Mouse (Mus musculus) brown adipose tissue, adult 24 weeks (tissue): Measurements from ENCODE around the gene Syn3. TPM values are rescaled to one million over a fixed set of nuclear protein-coding genes. Genes with fewer than 3 reads are reported as not detected.

Experiments used
- H3K27ac ChIP-seq: fragments of 200-500 bp; replicated peaks from 2 replicates; pipeline ENCODE4 v1.5.1; 2012; ENCODE audit warnings: low read depth, mild to moderate bottlenecking, low read length
- H3K4me1 ChIP-seq: fragments of 200-500 bp; 2 replicates; pipeline ENCODE4 v1.6.1; 2012; ENCODE audit warnings: low read length, mixed read lengths; ENCODE audit not compliant: control insufficient read depth, insufficient read depth, insufficient read length
- H3K4me3 ChIP-seq: fragments of 200-500 bp; 2 replicates; pipeline ENCODE4 v1.5.1; 2012; ENCODE audit warnings: low read depth, mild to moderate bottlenecking, low read length, moderate library complexity; ENCODE audit not compliant: insufficient read depth
- polyA plus RNA-seq: library from polyadenylated mRNA; stranded (reverse); fragments of >200 nt; gene quantifications from 2 replicates; pipeline ENCODE4 v1.2.4, GENCODE M21; 2012; ENCODE audit not compliant: missing spikeins, insufficient read depth, insufficient read length

Gene Syn3
- polyA plus RNA-seq, 1 experiment: 0.79 TPM

- Histone ChIP-seq H3K4me3 (no peak overlapping the region), H3K27ac (peak overlapping the region; percentile 21), H3K4me1 (peaks cover 78% of the 10 kb centered on the region)
These were observed 164.1 kb downstream of the Syn3 start for GRCm38 (mm10) chr10:86334581-86334980.

DNA sequence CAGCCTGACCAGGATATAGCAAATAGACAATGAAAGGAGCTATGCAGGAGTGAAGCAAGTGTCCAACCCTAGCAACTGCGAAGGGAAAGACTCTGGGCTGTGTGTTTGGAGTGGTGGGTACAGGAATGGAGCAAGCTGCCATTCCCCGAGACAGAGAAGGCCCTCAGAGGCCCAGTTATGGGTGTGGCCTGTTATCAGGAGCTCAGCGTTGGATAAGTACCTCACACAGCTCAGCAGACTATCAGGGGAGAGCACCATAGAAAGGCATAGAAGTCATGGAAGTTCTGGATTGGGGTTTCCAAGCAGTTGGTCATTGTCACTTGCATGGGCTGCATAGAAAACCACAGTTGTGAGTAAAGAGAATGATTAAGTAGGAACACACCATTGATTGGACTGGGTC is 165.8 kb downstream of the Syn3 start:
- Histone ChIP-seq H3K27ac (peak overlapping the region; percentile 10; the same call in 1 of the 2 replicates), H3K4me3 (no peak overlapping the region), H3K4me1 (peaks cover 74% of the 10 kb centered on the region)

- peaks cover 70% of the 10 kb centered on the region for H3K4me1 ChIP-seq
- H3K27ac ChIP-seq: peak overlapping the region; percentile 81
- H3K4me3 ChIP-seq: no peak overlapping the region
These were observed 166.9 kb downstream of the Syn3 start for GRCm38 (mm10) chr10:86331681-86332281.

GRCm38 (mm10) chr10:86330993-86331680 is 167.6 kb downstream of the Syn3 start:
- peak overlapping the region; percentile 81 for H3K27ac ChIP-seq
- peaks cover 66% of the 10 kb centered on the region for H3K4me1 ChIP-seq
- H3K4me3 ChIP-seq: no peak overlapping the region

DNA sequence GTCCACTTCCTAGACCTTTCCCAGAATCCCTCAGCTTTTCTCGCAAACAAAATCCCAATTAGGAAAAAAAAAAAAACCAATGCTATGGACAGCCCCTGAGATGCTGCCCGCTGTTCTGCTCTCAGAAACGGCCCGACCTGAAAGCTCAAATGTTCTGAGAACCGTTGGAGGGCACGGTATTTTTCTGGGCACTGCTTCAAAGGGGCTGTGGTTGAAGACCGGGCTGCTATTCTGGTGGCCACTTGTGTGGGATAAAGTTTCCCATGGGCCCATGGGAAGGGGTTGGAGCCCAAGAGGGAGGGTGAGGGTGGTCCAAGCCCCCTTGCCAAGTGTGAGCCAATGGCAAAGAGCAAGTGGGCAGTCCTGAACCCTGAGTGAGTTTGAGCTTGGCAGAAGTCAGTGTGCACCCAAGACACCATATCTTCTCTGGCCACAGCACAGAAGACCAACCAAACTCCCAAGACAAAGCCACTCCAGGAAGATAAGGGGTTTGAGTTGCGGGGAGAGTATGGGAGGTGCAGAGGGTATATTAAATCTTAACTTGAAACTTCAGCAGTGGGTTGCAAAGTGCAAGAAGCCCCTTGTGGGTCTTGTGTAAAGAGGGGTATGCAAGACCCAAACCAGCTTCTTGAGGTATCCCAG is 169.3 kb downstream of the Syn3 start:
- Histone ChIP-seq H3K27ac (peak overlapping the region; percentile 81), H3K4me1 (peaks cover 57% of the 10 kb centered on the region), H3K4me3 (no peak overlapping the region)

DNA sequence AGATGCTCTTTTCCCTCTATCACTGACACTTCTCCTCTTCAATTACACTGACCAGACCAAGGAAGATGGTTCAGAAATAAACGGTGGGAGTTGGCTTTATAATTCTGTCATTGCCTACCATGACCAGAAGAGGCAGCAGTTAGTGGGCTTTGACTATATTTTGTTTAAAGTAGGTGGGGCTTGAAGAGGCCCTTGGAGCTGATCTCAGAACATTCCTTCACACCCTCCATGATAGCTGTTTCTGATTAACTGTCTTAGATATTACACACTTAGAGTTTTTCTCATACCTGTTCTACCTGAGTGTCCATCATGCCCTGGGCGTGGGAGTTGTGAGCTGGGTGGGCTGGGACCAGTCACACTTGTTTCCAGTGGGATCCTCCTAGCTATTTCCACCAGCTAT is 170.0 kb downstream of the Syn3 start:
- H3K27ac ChIP-seq: peak overlapping the region; percentile 81
- no peak overlapping the region for H3K4me3 ChIP-seq
- H3K4me1 ChIP-seq: peaks cover 55% of the 10 kb centered on the region

DNA sequence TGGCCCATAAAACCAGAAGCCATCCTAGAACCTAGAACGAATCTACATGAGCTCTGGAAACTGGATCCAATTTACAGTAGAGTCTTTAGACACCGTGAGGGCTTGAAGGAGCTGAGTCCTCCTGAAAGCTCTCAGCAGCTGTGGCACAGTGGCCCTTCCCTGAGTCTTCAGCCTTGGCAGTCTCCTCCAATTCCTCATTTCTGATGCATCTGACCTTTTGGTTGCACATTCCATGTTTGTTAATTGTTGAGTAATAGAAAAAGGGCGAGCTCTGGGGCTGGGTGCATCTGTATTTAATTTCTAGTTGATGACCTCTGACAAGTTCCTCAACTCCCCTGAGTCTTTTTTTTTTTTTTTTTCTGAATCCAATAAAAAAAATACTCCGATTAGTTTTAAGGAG is 170.6 kb downstream of the Syn3 start:
- Histone ChIP-seq H3K4me3 (no peak overlapping the region), H3K27ac (no peak overlapping the region; the same call in 1 of the 2 replicates), H3K4me1 (peaks cover 55% of the 10 kb centered on the region)

- peak overlapping the region; percentile 77 for H3K27ac ChIP-seq
- H3K4me3 ChIP-seq: no peak overlapping the region
- H3K4me1 ChIP-seq: peaks cover 44% of the 10 kb centered on the region
These were observed 173.4 kb downstream of the Syn3 start for GRCm38 (mm10) chr10:86325272-86325671.

DNA sequence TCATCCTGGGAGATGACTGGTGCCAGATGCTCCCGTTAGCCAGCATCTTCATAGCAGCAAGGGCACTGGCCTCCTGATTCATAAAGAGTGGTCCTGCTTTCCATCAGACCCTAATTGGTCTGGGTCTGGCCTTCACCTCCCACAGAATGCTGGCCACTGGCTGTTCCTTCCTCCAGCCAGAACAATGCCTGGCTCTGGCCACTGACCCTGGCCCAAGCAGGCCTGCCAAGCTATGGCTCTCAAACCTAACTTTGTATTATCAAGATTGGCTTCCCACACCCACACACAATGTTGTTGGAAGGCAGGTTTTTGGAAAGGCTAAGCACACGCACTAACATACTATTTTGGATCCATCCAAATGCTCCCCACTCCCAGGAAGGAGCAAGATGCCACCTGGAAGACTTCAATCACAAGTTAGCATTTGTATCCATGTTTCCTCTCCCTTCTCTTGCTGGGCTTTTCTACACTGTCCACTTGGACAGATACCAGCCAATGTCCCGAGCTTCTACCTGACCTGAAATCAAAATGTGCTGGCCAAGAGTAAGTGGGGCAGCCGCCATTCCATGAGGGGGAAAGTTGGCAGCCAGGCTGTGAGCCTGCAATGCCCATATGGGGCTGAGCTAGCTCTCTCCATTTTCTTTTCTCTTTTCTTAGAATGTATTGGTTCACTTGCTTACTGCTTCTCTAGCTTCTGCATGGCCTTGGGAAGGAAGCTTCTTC is 175.3 kb downstream of the Syn3 start:
- Histone ChIP-seq H3K4me1 (peaks cover 35% of the 10 kb centered on the region), H3K4me3 (no peak overlapping the region), H3K27ac (peak overlapping the region; percentile 19)

DNA sequence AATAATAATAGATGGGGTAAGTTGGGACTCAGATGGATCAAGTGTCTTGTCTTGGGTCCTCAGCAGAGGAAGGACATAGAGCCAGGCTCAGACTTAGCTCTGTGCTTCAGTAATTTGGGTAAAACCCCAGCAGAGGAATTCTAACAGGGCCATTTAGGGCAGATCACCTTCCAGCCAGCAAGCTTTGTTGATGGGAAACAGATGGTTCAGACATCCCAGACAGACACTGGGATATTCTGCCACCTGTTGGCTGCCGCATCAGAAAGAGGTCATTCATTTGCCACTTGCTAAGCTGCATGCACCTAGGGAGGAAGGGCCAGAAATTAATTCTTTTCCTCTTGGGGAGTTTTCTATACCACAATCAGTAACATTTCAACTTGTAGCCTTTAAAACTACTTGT is 176.7 kb downstream of the Syn3 start:
- Histone ChIP-seq H3K4me3 (no peak overlapping the region), H3K4me1 (peaks cover 39% of the 10 kb centered on the region), H3K27ac (no peak overlapping the region)

GRCm38 (mm10) chr10:86321194-86321593 is 177.5 kb downstream of the Syn3 start:
- H3K4me3 ChIP-seq: no peak overlapping the region
- H3K27ac ChIP-seq: 0 out of 2 replicates have a peak overlapping the region, but pooled peaks have one; percentile 6
- H3K4me1 ChIP-seq: peaks cover 47% of the 10 kb centered on the region

DNA sequence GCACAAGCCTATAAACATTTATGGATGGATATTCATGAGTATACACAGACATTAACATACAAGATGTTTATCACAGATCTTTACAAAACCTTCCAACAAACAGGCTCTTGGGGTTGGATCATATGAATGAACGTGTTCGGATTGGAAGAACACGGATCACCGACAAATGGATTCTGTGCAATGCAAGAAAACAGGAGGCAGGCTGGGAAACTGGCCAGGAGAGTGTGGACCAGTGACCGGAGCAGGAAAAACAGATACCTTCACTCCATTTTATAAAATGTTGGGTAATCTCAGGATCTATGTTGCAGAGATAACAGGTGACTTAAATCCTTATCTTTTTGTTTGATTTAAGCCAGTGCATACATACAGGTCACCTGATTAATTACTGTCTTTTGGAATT is 178.5 kb downstream of the Syn3 start:
- H3K27ac ChIP-seq: no peak overlapping the region
- peaks cover 46% of the 10 kb centered on the region for H3K4me1 ChIP-seq
- no peak overlapping the region for H3K4me3 ChIP-seq

DNA sequence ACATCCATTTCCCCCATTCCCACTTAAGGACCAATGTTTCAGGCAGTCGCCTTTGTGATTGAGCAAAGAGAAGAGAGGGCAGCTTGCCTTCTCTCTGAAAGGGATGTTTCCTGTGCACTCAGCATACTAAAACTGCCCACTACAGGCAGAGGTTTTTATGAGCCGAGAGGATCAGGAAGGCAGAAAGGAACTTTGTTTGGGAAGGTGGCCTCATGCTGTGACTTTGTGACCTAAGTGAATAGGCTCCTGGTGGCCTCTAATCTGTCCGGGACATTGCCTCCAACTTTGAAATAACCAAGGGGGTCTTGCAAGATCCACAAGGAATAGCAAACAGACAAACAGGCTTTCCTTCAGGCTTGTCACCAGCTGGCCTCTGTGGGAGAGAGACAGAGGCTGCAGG is 179.2 kb downstream of the Syn3 start:
- no peak overlapping the region for H3K4me3 ChIP-seq
- peaks cover 53% of the 10 kb centered on the region for H3K4me1 ChIP-seq
- peak overlapping the region; percentile 29 for H3K27ac ChIP-seq

DNA sequence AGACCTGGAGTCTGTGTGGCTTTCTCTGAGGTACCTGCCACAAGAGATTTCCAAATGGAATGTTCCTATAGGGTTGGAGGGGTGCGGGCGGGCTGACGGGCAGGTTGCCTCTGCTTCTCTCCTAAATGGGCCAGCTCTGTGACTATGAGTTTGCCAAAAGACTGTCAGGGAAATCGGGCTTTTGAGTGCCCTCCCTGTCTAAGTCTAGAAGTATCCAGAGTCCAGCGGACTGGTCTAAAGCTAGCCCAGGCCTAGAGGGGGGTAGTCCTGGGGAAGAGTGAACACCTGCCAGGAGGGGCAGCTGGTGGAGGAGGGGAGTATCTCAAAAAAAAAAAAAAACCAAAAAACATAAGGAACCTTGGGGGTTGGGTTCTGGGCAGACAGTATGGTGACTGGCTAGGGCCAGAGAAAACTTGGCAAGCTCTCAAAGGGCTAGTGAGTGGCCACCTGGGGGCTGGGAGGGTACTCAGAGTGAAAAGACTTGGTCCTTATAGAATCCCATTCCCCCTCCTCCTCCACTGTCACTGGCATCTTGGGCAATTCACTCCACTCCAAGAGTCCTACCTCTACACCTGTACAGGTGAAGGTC is 180.1 kb downstream of the Syn3 start:
- peaks cover 60% of the 10 kb centered on the region for H3K4me1 ChIP-seq
- no peak overlapping the region for H3K4me3 ChIP-seq
- peak overlapping the region; percentile 33 for H3K27ac ChIP-seq

DNA sequence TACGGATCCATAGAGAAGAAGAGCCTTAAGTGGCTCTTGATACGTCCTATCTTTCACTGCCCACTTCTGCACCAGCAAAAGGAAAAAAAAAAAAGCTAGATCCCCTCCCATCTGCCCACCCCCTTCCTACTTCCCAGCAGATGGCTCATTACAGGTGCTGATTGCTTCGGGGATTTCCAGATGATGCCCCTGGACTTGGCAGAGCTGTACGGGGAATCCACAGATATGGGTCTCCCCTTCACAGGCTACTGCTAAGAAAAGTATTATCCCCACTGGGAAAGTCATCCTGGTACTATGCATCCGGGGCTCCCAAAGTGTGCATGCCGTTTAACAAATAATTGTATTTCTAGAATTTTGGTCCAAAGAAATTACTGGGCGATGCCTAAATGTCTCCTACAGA is 181.1 kb downstream of the Syn3 start:
- H3K27ac ChIP-seq: 0 out of 2 replicates have a peak overlapping the region, but pooled peaks have one; percentile 46
- peaks cover 58% of the 10 kb centered on the region for H3K4me1 ChIP-seq

More for the DNA sequence above, 181.1 kb downstream of the Syn3 start:
- H3K4me3 ChIP-seq: no peak overlapping the region
